Mouse (Mus musculus) adrenal gland (tissue): ENCODE measurements around the gene Zwint.

ENCODE experiments used
- intact Hi-C: fragments of 180-260 bp; cut with DNase I; formaldehyde crosslinking; loops from one replicate; pipeline ENCODE4 v1.15.1; 2025
- long read RNA-seq, 2 experiments: library from polyadenylated mRNA; unstranded; transcript quantifications; one replicate each; pipeline ENCODE4 v2.0.0; 2020; ENCODE audit warnings: borderline replicate concordance in 1 of 2; ENCODE audit not compliant: insufficient replicate concordance in 1 of 2

Zwint gene
- long read RNA-seq, experiment 1, transcript Zwint-201 (8 exons, 1,834 nt) = major isoform, 150 of 174 reads
- long read RNA-seq, experiment 1, transcript Zwint-204 (8 exons, 1,138 nt) = minor isoform, 7 of 174 reads
- long read RNA-seq, experiment 1, partial matches to known transcripts = 8 of 174 reads
- long read RNA-seq, experiment 1, other reads (novel, unspliced or antisense) = 7 of 174 reads
- long read RNA-seq, experiment 2, transcript Zwint-201 (8 exons, 1,834 nt) = major isoform, 153 of 184 reads
- long read RNA-seq, experiment 2, transcript Zwint-204 (8 exons, 1,138 nt) = minor isoform, 13 of 184 reads
- long read RNA-seq, experiment 2, partial matches to known transcripts = 10 of 184 reads
- long read RNA-seq, experiment 2, other reads (novel, unspliced or antisense) = 7 of 184 reads

- intact Hi-C loops = no loop called here
These were observed at the start of gene Zwint for GRCm38 (mm10) chr10:72654270-72655016. Gene Zwint, plus strand, starts transcription at chr10:72654845.

GRCm38 (mm10) chr10:72613125-72613915 is 41.3 kb upstream of the Zwint start:
- intact Hi-C loops = no loop called here

GRCm38 (mm10) chr10:72616153-72616552 is 38.5 kb upstream of the Zwint start:
- intact Hi-C loops = no loop called here

GRCm38 (mm10) chr10:72620527-72620926 is 34.1 kb upstream of the Zwint start:
- intact Hi-C loops = no loop called here

GRCm38 (mm10) chr10:72623561-72623960 is 31.1 kb upstream of the Zwint start:
- intact Hi-C loops = no loop called here

GRCm38 (mm10) chr10:72634125-72634524 is 20.5 kb upstream of the Zwint start:
- intact Hi-C loops = no loop called here

- intact Hi-C loops = no loop called here
These were observed 3.8 kb upstream of the Zwint start for GRCm38 (mm10) chr10:72650867-72651266.

GRCm38 (mm10) chr10:72653797-72654196 is 848 bp upstream of the Zwint start:
- intact Hi-C loops = no loop called here

GRCm38 (mm10) chr10:72655017-72655509 is 418 bp downstream of the Zwint start:
- intact Hi-C loops = no loop called here

GRCm38 (mm10) chr10:72659198-72659597 is 4.6 kb downstream of the Zwint start:
- intact Hi-C loops = no loop called here

- intact Hi-C loops = no loop called here
These were observed 5.7 kb downstream of the Zwint start for GRCm38 (mm10) chr10:72660350-72660749.

GRCm38 (mm10) chr10:72667856-72668255 is 13.2 kb downstream of the Zwint start:
- intact Hi-C loops = no loop called here

GRCm38 (mm10) chr10:72669086-72669485 is 14.4 kb downstream of the Zwint start:
- intact Hi-C loops = no loop called here

GRCm38 (mm10) chr10:72675971-72676370 is 21.3 kb downstream of the Zwint start:
- intact Hi-C loops = no loop called here

- intact Hi-C loops = no loop called here
These were observed 21.9 kb downstream of the Zwint start for GRCm38 (mm10) chr10:72676550-72676949.

GRCm38 (mm10) chr10:72679086-72679485 is 24.4 kb downstream of the Zwint start:
- intact Hi-C loops = no loop called here

- intact Hi-C loops = no loop called here
These were observed 46.4 kb downstream of the Zwint start for GRCm38 (mm10) chr10:72701092-72701491.

- intact Hi-C loops = no loop called here
These were observed 59.1 kb downstream of the Zwint start for GRCm38 (mm10) chr10:72713754-72714153.
